Mouse (Mus musculus) MEL (cell line): ENCODE data around the gene Gmnc. TPM values are rescaled to one million over a fixed set of nuclear protein-coding genes. Genes with fewer than 3 reads are reported as not detected.
A peak's percentile ranks its signal among the peaks of the same experiment; 100 is the strongest.

Experiments
- DNase-seq: peaks from one replicate; pipeline ENCODE4 v3.0.0; 2011; ENCODE audit warnings: low read depth, low spot score
- H3K27ac ChIP-seq: 2 replicates; pipeline ENCODE4 v1.5.1; 2012; ENCODE audit warnings: low read depth, mild to moderate bottlenecking, control low read depth, low read length, moderate library complexity; ENCODE audit not compliant: control insufficient read depth
- H3K27me3 ChIP-seq, 2 experiments: fragments of 150-350 bp in 1 of 2; sonication (generic) in 1 of 2; 2 replicates each; pipeline ENCODE4 v1.6.1; 2012; ENCODE audit warnings: low read length in 2 of 2, mild to moderate bottlenecking in 2 of 2, improper control_type of control experiment in 1 of 2, moderate library complexity in 1 of 2; ENCODE audit not compliant: insufficient read depth in 2 of 2, control insufficient read depth in 1 of 2
- H3K36me3 ChIP-seq, 2 experiments: 2 replicates each; pipeline ENCODE4 v1.6.1; 2012 to 2014; ENCODE audit warnings: low read length in 2 of 2, improper control_type of control experiment in 1 of 2, inconsistent platforms in 1 of 2, mild to moderate bottlenecking in 1 of 2; ENCODE audit not compliant: insufficient read depth in 2 of 2, control insufficient read depth in 1 of 2
- H3K4me1 ChIP-seq, 2 experiments: fragments of 150-350 bp in 1 of 2; sonication (generic) in 1 of 2; 2 replicates each; pipeline ENCODE4 v1.6.1; 2012; ENCODE audit warnings: low read length in 2 of 2, improper control_type of control experiment in 1 of 2, mild to moderate bottlenecking in 1 of 2; ENCODE audit not compliant: insufficient read depth in 2 of 2, control insufficient read depth in 1 of 2
- H3K4me3 ChIP-seq, 2 experiments: fragments of 150-350 bp in 1 of 2; sonication (generic) in 1 of 2; 2 replicates each; pipeline ENCODE4 v1.5.1; 2012; ENCODE audit warnings: low read depth in 2 of 2, low read length in 2 of 2, mild to moderate bottlenecking in 2 of 2, moderate library complexity in 2 of 2, control low read depth in 1 of 2, improper control_type of control experiment in 1 of 2; ENCODE audit not compliant: control insufficient read depth in 1 of 2, insufficient read depth in 1 of 2
- H3K79me2 ChIP-seq: 2 replicates; pipeline ENCODE4 v1.6.1; 2012; ENCODE audit warnings: mild to moderate bottlenecking, low read length, moderate library complexity; ENCODE audit not compliant: control insufficient read depth, poor library complexity, insufficient read depth
- H3K9ac ChIP-seq: 2 replicates; pipeline ENCODE4 v1.6.1; 2012; ENCODE audit warnings: low read depth, mild to moderate bottlenecking, control low read depth, low read length, moderate library complexity; ENCODE audit not compliant: control insufficient read depth, poor library complexity, severe bottlenecking
- H3K9me3 ChIP-seq: fragments of 150-350 bp; sonication (generic); replicated peaks from 2 replicates; pipeline ENCODE4 v1.6.1; 2012; ENCODE audit warnings: mild to moderate bottlenecking, low read length, improper control_type of control experiment, moderate library complexity; ENCODE audit not compliant: insufficient read depth
- BHLHE40 ChIP-seq: IDR thresholded peaks from 2 replicates; pipeline ENCODE4 v1.6.1; 2012; ENCODE audit warnings: low read depth, mild to moderate bottlenecking, inconsistent platforms, low read length, improper control_type of control experiment, borderline replicate concordance
- CHD1 ChIP-seq: IDR thresholded peaks from 2 replicates; pipeline ENCODE4 v1.6.1; 2012; ENCODE audit warnings: low read depth, mild to moderate bottlenecking, inconsistent platforms, low read length, improper control_type of control experiment
- CTCF ChIP-seq, 3 experiments: IDR thresholded peaks in 2 of 3; conservative IDR thresholded peaks in 1 of 3; 2 replicates each; pipeline ENCODE4 v1.5.1; 2011 to 2012; ENCODE audit warnings: low read length in 3 of 3, low read depth in 2 of 3, mild to moderate bottlenecking in 2 of 3, improper control_type of control experiment in 1 of 3, inconsistent platforms in 1 of 3, mixed read lengths in 1 of 3, moderate library complexity in 1 of 3; ENCODE audit not compliant: control insufficient read depth in 1 of 3, insufficient read depth in 1 of 3, poor library complexity in 1 of 3, severe bottlenecking in 1 of 3
- E2F4 ChIP-seq: IDR thresholded peaks from 2 replicates; pipeline ENCODE4 v1.6.1; 2011; ENCODE audit warnings: low read depth, low read length, improper control_type of control experiment, borderline replicate concordance
- EP300 ChIP-seq, 2 experiments: IDR thresholded peaks; 2 replicates each; pipeline ENCODE4 v1.6.1; 2011; ENCODE audit warnings: improper control_type of control experiment in 2 of 2, low read length in 2 of 2, low read depth in 1 of 2, mild to moderate bottlenecking in 1 of 2
- ETS1 ChIP-seq: IDR thresholded peaks from 2 replicates; pipeline ENCODE4 v1.6.1; 2012; ENCODE audit warnings: low read depth, mild to moderate bottlenecking, inconsistent platforms, low read length, improper control_type of control experiment, moderate library complexity
- GATA1 ChIP-seq: IDR thresholded peaks from 2 replicates; pipeline ENCODE4 v1.6.1; 2011; ENCODE audit warnings: low read depth, low read length, improper control_type of control experiment
- KAT2A ChIP-seq: conservative IDR thresholded peaks from 2 replicates; pipeline ENCODE4 v1.6.1; 2012; ENCODE audit warnings: low read depth, low read length, improper control_type of control experiment, inconsistent platforms
- MAZ ChIP-seq: IDR thresholded peaks from 2 replicates; pipeline ENCODE4 v1.6.1; 2012; ENCODE audit warnings: low read depth, mild to moderate bottlenecking, inconsistent platforms, low read length, improper control_type of control experiment
- MXI1 ChIP-seq: IDR thresholded peaks from 2 replicates; pipeline ENCODE4 v1.6.1; 2011; ENCODE audit warnings: mild to moderate bottlenecking, low read depth, low read length, improper control_type of control experiment
- MYB ChIP-seq: IDR thresholded peaks from 2 replicates; pipeline ENCODE4 v1.6.1; 2011; ENCODE audit warnings: mild to moderate bottlenecking, low read depth, low read length, improper control_type of control experiment
- NRF1 ChIP-seq: IDR thresholded peaks from 2 replicates; pipeline ENCODE4 v1.6.1; 2014; ENCODE audit warnings: low read depth, mild to moderate bottlenecking, inconsistent platforms, low read length, improper control_type of control experiment, moderate library complexity; ENCODE audit not compliant: poor library complexity, insufficient read depth, severe bottlenecking
- POLR2AphosphoS2 ChIP-seq: IDR thresholded peaks from 2 replicates; pipeline ENCODE4 v1.6.1; 2011; ENCODE audit warnings: low read length, improper control_type of control experiment
- POLR2AphosphoS5 ChIP-seq: IDR thresholded peaks from 2 replicates; pipeline ENCODE4 v1.6.1; 2012; ENCODE audit warnings: low read depth, borderline replicate concordance, mild to moderate bottlenecking, inconsistent platforms, low read length, moderate library complexity, mixed read lengths
- RAD21 ChIP-seq: IDR thresholded peaks from 2 replicates; pipeline ENCODE4 v1.6.1; 2011; ENCODE audit warnings: mild to moderate bottlenecking, low read depth, low read length, improper control_type of control experiment
- RCOR1 ChIP-seq: IDR thresholded peaks from 2 replicates; pipeline ENCODE4 v1.6.1; 2012; ENCODE audit warnings: low read depth, mild to moderate bottlenecking, inconsistent platforms, low read length, improper control_type of control experiment
- SMC3 ChIP-seq: IDR thresholded peaks from 2 replicates; pipeline ENCODE4 v1.6.1; 2011; ENCODE audit warnings: low read depth, low read length, improper control_type of control experiment
- ZC3H11A ChIP-seq: IDR thresholded peaks from 2 replicates; pipeline ENCODE4 v1.6.1; 2012; ENCODE audit warnings: low read depth, mild to moderate bottlenecking, inconsistent platforms, low read length, improper control_type of control experiment
- ZKSCAN1 ChIP-seq: IDR thresholded peaks from 2 replicates; pipeline ENCODE4 v1.6.1; 2012; ENCODE audit warnings: low read depth, mild to moderate bottlenecking, inconsistent platforms, low read length, improper control_type of control experiment, moderate library complexity
- polyA plus RNA-seq, 2 experiments: library from polyadenylated mRNA; stranded (reverse) in 1 of 2; unstranded in 1 of 2; fragments of >175 nt in 1 of 2; fragments of >200 nt in 1 of 2; gene quantifications; 2 replicates each; pipeline versions ENCODE4 v1.2.1 to v1.2.4; 2012; ENCODE audit warnings: low replicate concordance in 2 of 2, low read depth in 1 of 2; ENCODE audit not compliant: insufficient read length in 2 of 2, insufficient read depth in 1 of 2, missing spikeins in 1 of 2
- total RNA-seq: library from RNA; depleted of rRNA; stranded (reverse); fragments of 300-350 nt; gene quantifications from 2 replicates; pipeline ENCODE4 v1.2.3, GENCODE M21; 2012

Gene Gmnc
- total and polyA plus RNA-seq, 3 experiments = not detected

DNA sequence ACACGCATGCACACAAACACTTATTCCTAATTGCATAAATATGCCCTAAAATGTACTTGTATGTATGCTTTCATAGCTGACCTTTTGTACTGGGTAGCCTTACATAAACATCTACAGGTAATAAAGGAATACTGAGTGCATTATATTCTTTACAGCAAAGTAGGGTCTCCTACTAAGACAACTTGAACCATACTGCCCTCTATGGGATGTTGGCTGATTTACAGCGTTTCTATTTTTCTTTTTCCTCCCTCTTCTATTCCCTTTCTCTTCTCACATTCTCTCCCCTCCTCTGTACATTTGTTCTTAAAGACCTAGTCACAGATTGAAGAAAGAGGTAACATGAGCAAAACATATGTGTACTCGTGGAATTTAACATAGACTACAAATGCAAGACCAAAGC, 9.3 kb downstream of the Gmnc start:
- peaks cover 0 to 2% of the 10 kb centered on the region in 2 experiments; a peak in 2 of 4 replicates for H3K4me1 ChIP-seq
- H3K9ac ChIP-seq = no peak overlapping the region
- H3K4me3 ChIP-seq = no peak overlapping the region
- DNase-seq = peak; percentile 46
- no peaks in the 10 kb centered on the region for H3K79me2 ChIP-seq
- no peak for TF ChIP-seq MYB
- TF ChIP-seq SMC3 = peak; percentile 74
- peak; percentile 56 for TF ChIP-seq ZC3H11A
- peak; percentile 73 for TF ChIP-seq RAD21
- no peak for TF ChIP-seq POLR2AphosphoS2
- peak in 2 of 3 experiments; percentile 51 to 72; a peak in 4 of 6 replicates for TF ChIP-seq CTCF (IDR thresholded peaks at IDR 0.05 in 2 of 3, conservative IDR thresholded peaks at IDR 0.05 in 1 of 3; ENCODE audit: control insufficient read depth in 1 of 3, insufficient read depth in 1 of 3, low read depth in 2 of 3, low read length in 3 of 3, poor library complexity in 1 of 3, severe bottlenecking in 1 of 3)
- no peaks in the 10 kb centered on the region for H3K36me3 ChIP-seq
- no peaks in the 10 kb centered on the region for H3K9me3 ChIP-seq
- no peak overlapping the region for H3K27ac ChIP-seq
- no peaks in the 10 kb centered on the region for H3K27me3 ChIP-seq

DNA sequence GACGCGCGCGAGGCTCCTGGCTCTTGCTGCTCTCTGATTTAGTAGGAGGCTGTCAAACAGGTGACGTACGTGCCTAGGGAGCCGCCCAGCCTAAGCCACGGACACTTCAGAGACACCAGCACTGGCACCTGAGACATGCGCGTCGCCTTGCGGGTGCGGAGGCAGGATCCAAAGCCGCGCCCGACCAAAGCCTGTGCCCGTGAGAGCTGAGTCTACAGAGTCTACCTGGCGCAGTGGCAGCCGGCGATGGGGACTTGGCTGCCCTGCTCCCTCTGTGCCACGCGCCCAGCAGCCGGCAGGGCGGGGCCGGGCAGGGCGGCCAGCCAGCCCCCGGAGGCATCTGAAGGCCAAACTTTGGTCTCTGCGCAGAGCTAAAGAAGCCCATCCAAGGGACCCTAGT, 23.5 kb downstream of the Gmnc start:
- Histone ChIP-seq H3K27ac (no peak overlapping the region), H3K4me1 (no peaks in the 10 kb centered on the region), H3K36me3 (no peaks in the 10 kb centered on the region), H3K79me2 (no peaks in the 10 kb centered on the region), H3K9me3 (no peaks in the 10 kb centered on the region), H3K9ac (no peak overlapping the region), H3K27me3 (no peaks in the 10 kb centered on the region), H3K4me3 (no peak overlapping the region)
- no peak for TF ChIP-seq CHD1
- TF ChIP-seq ZKSCAN1 = no peak
- no peak for TF ChIP-seq EP300 (IDR thresholded peaks at IDR 0.05; ENCODE audit: low read depth in 1 of 2, low read length in 2 of 2)
- TF ChIP-seq NRF1 = no peak
- TF ChIP-seq RCOR1 = no peak
- no peak for TF ChIP-seq ZC3H11A
- no peak for TF ChIP-seq MYB
- no peak for TF ChIP-seq RAD21
- no peak for TF ChIP-seq MXI1
- TF ChIP-seq POLR2AphosphoS5 = no peak
- no peak for TF ChIP-seq BHLHE40
- TF ChIP-seq GATA1 = no peak
- no peak for DNase-seq

DNA sequence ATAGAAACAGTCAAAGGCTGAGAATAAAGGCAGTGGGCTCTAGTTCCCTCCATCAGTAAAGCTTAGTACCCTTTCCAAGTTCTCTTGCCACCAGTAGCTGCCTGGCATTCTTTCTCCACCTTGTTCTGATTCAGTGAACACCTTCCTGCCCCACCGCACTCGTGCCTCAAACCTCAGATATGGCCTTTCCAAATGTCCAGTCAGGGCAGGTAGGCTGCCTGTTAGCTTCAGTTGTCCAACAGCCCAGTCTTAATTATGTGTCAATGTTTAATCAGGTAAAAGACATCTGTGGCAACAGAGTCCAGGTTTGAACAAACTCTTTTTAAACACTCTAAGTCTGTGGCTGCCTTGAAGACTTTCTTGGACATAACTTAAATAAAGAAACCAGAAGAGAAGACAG, 24.6 kb downstream of the Gmnc start:
- H3K27me3 ChIP-seq = no peaks in the 10 kb centered on the region
- no peaks in the 10 kb centered on the region for H3K36me3 ChIP-seq
- H3K9me3 ChIP-seq = no peaks in the 10 kb centered on the region
- H3K4me3 ChIP-seq = no peak overlapping the region
- no peaks in the 10 kb centered on the region for H3K79me2 ChIP-seq
- TF ChIP-seq EP300 (IDR thresholded peaks at IDR 0.05; ENCODE audit: low read depth in 1 of 2, low read length in 2 of 2) (no peak), ETS1 (no peak), CHD1 (no peak), MAZ (no peak), E2F4 (no peak), KAT2A (no peak), CTCF (IDR thresholded peaks at IDR 0.05 in 2 of 3, conservative IDR thresholded peaks at IDR 0.05 in 1 of 3; ENCODE audit: control insufficient read depth in 1 of 3, insufficient read depth in 1 of 3, low read depth in 2 of 3, low read length in 3 of 3, poor library complexity in 1 of 3, severe bottlenecking in 1 of 3) (no peak), MYB (no peak), POLR2AphosphoS5 (no peak)
- H3K4me1 ChIP-seq = no peaks in the 10 kb centered on the region
- H3K27ac ChIP-seq = no peak overlapping the region
- DNase-seq = no peak
- no peak overlapping the region for H3K9ac ChIP-seq
